Mouse (Mus musculus) frontal cortex, postnatal 36 days (tissue): Measurements from ENCODE around the gene Btnl9.
A peak's percentile ranks its signal among the peaks of the same experiment; 100 is the strongest.
"Not testable (repeated sequence)": the region's sequence is repeated elsewhere in the genome, so short reads cannot be mapped to it uniquely, and the experiment has no call there.

Experiments
- DNase-seq, 2 experiments: peaks; one replicate each; pipeline ENCODE4 v3.0.0; 2022; ENCODE audit warnings: low spot score in 2 of 2

Gene Btnl9

DNA sequence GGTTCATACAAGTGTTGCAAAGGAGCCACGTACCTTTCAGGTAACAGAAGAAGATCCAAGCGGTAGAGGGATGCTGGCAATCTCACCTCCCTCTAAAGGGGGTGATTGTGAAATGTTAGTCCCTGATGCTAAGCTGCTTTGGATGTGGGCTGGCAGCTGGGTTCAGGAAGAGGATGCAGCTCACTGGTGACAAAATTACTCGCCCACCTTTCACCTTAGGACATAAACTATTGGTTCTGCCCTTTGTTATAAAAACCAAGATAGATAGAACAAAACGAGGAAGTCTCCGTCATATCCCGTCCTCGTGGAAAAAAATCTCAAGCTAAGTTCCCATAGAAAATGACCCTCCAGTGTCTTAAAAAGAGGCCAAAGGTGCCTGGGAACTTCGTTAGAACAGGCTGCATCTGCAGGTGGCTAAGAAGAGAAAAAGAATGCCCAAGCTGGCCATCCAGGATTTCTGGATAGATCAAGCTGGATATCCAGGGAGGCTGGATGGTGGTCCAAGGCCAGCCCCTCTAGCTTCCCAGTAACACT lies at the start of gene Btnl9:
Btnl9 (minus strand) TSS at position 205 of the 534 bp plus-strand sequence.
- no peak for DNase-seq

DNA sequence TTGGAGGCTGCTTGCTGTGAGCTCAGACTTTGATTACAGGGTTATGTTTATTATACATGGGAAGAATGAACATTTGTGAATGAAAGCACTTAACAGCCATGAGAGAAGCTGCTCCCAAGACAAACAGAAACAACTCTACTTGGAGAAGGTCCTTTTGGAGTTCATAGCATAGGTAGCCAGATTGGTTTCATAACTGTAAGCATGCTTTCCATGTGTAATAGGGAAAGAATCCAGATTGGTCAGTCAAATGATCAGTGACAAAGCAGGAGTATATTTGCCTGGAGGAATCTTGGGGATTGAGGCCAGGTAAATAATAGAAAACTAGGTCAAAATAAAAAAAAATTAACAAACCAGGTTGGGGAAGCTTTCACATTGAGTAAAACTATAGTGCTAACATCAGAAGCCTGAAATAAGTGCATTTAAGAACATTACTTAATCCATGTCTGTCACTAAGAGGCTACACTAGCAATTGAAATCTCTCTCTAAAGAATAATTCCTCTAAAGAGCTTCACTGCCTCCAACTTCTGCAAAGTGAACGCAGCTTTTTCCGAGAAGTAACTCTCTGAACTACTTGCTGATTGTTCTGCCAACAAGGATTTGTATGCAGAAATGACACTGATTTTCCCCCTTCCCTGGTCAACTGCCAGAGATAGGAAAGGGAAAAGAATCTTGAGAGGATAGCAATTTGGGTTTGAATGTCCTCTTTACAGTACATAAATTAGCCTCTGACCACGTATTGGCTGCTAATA lies 48.7 kb upstream of the Btnl9 start:
- no peak for DNase-seq

DNA sequence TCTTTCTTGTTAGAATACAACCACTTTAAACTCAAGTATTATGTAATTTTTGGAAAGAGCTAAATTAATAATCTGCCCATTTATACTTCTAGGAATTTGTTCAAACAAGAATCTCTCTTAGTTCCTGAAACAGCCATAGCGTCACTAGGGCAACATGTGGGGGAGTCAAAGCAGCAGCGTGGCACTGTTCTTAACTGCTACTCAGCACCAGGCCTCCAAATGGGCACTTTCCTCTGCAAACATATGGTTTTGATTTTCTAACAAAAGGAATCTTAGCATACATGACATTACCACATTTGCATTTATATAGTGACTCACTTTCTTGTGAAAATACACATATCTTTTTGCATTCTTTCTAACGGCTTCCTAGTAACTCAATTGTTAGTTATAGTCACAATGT lies 45.8 kb upstream of the Btnl9 start:
- peak in 1 of 2 experiments; percentile 49 for DNase-seq

DNA sequence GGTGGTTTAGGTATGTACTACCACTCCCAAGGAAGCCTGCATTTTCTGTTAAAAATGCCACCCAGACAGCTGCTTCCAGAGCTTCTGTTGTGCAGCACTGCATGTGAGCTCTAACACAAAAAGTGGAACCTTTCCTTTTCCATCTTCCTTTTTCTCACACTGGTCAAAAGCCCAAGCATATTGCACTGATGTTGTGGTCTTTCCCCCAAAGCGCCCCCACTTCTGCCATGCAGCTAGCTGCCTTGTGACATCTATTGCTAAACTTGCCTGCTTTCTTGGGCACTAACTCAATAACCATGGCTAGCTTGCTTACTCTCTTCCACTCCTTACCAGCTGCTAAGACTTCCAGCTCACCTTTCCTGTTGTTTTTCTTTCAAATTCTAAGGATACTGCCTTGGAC lies 37.5 kb upstream of the Btnl9 start:
- no peak for DNase-seq

DNA sequence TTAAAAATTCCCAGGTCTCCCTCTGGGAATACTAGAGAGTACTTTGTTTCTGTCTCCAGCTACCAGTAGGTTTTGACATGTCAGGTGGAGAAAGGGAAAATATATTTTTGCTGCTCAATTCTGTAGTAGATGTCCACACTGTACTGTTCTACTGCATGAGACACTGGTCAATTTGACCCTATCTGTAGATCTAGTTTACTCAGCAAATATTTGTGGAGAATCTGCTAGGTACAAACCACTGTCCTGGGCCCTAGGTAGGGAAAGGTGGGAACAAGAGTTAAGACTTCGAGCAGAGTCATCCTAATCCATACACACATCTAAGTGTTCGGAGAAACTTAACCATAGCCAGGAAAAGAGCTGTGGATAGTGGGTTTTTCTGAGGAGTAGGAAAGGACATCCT lies 32.3 kb upstream of the Btnl9 start:
- no peak for DNase-seq

DNA sequence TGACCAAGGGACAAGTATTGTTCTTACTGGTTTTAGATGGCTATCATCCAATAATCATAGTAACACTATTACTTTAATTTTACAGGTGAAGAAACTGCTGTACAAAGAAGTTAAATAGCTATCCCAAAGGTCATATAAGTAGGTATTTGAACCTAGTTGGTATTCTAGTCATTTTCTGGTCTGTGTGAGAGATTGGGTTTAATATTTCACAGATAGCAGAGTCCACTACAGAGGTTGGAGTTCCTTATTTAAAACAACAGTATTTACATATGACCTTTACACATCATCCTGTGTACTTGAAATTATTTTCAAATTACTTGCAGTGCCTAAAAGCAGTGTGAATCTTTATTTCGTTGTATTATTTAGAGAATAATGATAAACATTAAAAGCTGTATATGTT lies 26.5 kb upstream of the Btnl9 start:
- DNase-seq: no peak

DNA sequence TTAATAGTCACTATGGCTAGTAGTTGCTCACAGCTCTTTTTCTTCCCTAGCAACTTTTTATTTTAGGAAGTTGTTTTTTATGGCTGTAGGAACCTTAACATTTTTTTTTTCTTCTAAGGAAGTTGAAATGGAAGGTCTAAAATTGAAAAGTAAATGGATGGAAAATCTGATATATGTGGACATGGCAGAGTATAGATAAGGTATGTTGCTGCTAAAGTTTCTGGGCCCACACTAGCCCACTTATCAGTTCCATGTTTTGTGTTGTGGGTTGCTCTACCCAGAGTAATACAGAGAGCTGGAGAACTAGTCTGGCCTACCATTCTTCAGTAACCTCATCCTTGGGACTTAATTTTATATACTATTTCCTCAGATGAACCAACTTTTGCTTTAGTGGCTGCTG lies 25.6 kb upstream of the Btnl9 start:
- no peak for DNase-seq

DNA sequence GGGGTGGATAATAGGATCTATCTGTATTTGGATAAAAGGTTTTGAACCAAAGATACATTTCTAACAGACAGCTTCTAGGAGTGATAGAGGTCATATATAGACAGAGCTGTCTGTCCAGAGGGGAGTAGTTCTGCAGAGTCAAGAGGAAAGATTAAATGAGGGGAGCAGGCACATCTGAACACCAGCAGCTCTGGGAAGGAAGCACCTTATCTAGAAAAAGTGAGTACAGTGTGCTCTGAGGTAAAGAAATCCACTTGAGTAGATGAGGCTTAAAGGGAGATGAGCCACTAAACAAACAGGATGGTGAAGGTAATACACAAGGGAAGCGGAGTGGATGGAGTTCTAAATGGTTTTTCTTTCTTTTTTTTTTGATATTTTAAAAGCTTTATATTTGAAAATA lies 20.5 kb upstream of the Btnl9 start:
- no peak for DNase-seq

DNA sequence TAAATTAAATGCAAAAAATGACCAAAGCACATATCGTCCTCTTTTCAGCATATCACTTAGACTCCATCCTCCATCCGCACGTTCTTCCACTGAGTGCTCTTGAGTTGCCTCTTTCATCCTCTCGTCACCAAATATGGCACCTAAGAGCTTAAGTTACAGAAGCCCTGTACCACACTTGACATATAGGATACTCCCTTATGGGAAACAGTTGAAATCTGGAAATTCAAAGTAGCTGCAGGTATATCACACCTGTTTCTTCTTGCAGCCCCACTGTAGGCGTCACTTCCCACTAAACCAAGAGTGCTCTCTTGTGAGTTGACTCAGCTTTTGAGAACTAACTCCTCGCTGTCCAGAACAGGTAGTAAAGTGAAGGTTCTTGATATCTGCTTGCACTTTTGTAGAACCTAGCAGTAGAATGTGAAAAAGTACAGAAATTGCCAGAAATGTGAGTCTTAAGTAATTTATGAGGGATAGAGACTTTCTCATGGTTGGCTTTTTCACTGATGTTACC lies 18.2 kb upstream of the Btnl9 start:
- no peak for DNase-seq

DNA sequence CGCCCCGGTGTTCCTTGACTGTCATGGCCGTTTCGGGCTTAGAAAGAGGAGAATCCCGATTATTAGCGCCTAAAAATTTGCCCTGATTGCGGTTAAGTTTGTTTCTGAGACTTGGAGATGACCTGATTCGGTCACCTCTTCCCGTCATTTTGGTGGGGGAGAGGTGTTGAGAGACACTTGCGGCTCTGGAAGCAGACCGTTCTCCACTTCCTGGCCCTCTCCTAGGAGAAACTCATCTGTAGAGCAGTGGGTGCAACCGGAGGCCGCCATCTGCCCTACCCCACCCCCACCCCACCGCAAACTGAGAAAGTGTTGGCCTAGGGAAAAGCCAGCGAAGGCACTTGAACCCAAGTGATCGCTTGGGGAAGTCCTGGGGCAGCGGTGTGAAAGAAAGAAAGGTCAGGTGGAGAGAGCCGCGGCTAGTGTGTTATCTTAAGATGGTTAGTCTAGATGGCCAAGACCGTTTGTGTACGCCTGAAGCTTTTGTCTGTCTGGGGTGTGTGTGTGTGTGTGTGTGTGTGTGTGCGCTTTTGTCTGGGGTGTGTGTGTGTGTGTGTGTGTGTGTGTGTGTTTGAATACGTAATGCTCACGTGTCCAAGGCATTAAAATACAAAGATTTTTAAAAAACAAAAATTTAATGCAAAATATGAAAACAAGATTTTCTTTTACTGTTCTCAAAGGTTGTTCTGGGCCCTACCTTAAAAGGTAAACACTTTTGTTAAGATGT lies 17.0 kb upstream of the Btnl9 start:
- no peak for DNase-seq

DNA sequence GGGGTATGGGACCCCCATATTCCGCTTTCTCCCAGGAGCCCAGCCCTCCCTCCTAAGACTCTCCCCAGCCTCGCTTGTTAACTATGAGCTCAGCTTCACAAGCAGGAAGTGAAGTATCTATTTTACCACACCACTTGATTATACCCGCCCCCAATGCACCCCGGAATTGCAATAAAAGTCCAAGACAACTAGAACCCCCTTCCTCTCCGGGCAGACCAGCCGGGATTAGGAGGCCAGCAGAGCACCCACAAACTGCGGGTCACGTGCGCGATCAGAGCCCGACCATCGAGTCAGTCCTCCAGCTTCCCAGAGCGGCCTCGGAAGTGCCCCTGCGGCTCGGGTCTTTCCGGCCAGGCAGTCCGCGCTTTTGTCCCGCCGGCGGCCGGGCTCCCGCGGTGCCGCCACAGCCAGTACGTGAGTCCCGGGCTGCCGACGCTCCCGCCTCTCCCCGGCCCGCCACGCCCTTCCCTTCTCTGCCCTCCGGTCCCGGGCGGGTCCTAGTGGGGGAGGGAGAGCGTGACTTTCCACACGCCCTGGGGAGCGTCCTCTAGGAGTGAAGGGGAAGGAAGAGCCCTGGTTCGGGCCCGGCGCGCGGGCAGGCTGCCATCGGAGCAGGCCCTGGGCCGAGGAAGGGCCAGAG lies 16.3 kb upstream of the Btnl9 start, which contains the start of gene Zfp62:
Zfp62 (plus strand) TSS at position 164 of the 640 bp plus-strand sequence.
- peak; percentile 95 to 96 for DNase-seq

DNA sequence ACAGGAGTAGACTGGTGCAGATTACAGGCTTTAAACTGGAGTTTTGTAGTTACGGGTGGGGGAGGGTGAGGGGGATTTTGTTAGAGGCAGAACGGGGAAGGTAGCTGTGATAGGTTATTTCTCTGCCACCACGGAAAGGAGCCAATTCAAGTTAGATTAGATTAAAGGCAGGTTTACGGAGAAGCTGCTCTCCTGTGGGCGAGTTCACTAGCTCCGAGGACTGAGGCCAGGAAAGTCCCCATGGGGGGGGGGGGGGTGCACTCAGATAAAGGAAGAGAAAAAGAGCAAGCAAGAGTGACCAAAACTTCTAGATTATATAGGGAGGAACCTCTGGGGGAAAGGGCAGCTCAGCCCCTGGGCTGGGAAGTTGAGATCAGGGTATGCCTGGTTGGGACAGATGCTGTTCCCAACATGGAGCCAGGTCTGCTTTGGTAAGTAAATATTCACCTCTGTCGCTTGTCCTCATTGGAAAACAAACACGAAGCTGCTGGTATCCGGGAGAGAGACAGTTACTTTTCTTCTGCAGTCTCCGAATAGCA lies 15.6 kb upstream of the Btnl9 start:
- DNase-seq: no peak

DNA sequence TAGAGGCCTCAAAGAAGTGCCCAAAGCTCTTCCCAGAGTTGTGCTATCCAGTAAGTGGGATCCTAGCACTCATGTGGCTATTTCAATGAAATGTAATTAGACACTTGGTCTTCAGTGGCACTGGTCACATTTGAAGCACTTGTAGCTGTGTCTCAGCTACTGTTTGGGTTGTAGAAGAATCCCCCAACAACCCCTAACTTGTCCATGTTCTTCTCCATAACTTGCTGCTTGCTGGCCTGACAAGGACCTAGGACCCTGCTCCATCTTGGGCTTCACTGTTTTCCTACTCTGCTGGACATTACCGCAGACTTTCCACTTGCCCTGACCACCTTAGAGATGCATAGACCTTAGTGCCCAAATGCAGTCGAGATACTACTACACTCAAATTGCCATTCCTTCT lies 15.1 kb upstream of the Btnl9 start:
- DNase-seq: no peak

DNA sequence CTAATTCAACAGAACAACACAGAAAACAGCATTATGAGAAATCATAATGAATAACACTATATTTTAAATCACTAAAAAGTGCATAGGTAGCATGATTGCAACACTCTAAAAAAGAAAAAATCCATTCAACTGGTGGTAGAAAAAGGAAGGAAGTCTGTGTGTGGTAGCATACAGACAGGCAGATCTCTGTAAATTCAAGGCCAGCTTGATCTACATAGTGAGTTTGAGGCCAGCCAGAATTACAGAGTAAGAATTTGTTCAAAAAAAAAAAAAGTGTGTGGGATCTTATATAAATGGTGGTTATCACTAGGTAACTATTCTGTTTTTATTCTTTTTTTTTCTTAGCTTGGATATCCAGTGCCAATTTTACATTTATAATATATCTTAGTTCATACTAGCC lies 14.2 kb upstream of the Btnl9 start:
- DNase-seq: no peak

DNA sequence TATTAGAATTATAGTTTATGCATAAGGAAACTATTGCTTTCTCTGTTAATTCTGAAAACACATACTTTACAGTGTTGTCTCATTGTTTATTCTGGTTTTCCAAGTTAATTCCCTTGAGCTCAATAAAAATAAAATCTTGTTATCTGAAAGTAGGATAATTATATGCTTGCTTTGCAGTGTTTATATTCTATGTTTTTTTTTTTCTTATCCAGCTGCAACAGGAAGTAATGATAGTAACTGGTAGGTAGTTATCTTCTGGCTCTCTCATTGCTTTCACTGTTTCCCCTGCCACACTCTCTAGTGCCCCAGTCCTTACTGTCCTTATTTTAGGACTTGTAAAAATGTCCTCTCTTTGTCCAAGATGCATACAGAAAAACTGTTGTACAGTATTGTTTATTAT lies 13.7 kb upstream of the Btnl9 start:
- DNase-seq: no peak

DNA sequence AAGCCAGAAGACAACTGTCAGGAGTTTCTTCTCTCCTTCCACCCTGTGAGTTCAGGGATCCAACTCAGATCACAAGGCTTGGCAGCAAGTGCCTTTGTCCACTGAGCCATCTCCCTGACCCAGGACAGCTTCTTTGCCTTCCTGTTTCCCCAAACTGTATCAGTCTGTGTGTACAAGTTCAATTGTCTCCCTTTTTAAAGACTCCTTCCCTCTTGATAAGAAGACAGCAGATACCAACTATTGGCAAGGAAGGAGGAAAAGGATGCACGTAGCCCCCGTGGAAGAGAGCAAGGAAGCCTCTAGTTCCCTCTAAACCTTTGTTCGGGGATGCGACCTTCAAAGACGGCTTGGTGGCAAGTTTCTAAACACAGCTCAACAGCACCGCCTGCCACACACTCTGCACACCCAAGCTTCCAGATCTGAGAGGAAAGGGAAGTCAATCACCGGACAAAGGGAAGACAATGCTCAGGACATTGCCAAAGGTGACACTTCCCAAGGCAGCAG lies 8.9 kb upstream of the Btnl9 start:
- DNase-seq: no peak

DNA sequence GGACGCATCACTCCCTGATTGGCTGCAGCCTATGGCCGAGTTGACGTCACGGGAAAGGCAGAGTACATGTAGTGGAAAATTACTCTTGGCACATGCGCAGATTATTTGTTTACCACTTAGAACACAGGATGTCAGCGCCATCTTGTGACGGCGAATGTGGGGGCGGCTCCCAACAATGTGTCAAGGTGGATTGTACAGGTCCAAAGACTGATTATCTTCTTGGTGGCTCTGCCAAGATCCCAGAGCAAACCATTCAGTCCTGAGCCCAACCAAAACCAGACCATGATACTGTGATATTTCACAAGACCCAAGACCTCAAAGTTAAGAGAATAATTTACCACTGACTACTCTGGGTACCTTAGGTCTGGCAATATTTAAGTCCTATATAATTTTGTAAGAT lies 7.8 kb upstream of the Btnl9 start:
- DNase-seq: not testable (repeated sequence)

DNA sequence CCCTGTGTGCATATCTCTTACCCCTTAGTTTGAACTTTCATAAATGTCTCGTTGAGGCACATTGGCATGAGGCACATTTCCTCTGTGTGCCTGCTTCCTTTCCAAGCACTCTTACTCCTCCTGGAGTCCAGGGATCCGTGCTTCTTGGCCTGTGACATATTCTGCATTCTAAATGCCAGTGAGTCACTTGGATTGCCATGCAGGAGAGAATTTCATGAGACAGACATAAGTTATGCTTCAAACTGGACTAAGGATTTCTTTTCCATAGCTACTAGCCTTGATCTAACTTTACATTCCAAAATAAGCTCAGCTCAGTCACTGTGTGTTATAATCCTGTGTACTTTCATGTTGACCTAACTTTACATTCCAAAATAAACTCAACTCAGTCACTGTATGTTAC lies 4.1 kb upstream of the Btnl9 start:
- no peak for DNase-seq

DNA sequence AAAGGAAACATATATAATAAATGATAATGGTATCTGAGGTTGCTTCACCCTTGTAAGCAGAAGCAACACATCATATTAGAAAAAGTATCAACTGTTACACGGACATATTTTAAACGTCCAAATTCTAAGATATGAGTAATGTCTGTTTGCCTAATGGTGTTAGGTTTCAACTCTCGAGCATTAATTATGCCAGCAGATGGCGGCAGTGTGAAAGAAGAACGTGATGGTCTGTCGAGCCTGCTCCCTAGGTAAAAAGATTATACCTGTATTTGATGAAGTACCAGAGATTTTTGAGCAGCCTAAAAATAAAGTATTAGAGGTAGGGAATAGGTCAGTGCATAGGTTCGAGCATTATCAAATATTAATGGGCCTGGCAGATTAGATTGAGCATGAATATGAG lies 2.8 kb upstream of the Btnl9 start:
- DNase-seq: peak; percentile 35 to 82

DNA sequence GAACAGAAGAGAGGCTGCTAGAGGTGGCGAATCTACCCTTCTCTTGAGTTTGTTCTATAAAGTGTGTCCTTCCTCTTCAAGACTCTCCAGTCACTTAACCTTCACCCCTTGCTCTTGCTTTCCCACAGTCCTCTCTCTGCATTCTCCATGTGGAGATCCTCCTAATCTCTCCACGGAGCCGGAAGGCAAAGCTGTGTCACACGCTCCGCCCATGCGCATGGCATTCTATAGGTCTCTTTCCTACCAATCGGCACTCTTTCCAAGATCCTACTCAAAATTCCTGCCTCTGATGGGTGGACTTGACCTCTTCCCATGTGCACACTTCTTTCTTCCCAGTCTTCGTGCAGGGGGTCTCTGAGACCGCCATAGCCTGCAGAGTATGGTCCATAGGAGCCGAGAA lies 742 bp upstream of the Btnl9 start:
- DNase-seq: no peak

DNA sequence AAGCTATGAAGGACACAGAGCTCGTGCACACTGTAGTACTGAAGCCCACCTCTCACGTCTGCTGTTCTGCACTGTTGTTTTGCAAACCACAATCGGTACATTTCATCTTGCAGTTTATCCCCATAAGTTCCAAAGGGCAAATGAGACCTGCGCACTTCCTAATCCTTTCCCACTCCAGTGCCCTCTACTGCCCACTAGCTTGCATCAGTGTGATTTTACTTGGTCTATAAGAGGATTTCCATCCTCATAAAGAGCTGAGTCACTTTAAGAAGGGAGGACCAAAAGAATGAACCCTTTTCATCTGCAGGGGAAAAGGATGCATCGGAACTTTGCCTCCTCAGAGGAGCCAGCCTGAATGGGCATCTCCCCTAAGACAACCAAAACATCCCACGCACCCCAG lies 507 bp downstream of the Btnl9 start:
- no peak for DNase-seq

DNA sequence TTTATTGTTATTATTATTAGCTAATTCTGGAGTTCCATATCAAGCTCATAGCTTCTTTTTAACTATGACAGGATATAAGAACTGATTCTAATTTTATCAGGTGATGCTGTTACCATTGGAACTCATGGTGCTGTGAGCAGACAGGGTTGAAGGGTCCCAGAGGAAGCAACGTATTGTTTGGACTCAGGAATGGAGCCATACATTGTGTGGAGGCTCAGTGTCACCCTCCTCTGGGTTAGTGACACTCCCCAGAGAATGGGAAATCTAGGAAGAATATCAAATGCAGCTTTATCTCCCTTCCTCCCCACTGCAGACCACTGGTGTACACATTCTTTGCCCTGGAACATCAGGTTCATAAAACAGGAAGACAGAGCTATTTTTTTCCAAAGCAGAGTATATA lies 3.8 kb downstream of the Btnl9 start:
- no peak for DNase-seq
